Mouse (Mus musculus): ENCODE measurements around the gene Pspn. TPM values are rescaled to one million over a fixed set of nuclear protein-coding genes. Genes with fewer than 3 reads are reported as not detected.

Pspn gene
- not detected for total RNA-seq (2021)

- peak in 1 of 2 experiments; percentile 22 for DNase-seq
- intact Hi-C loops (cut with DNase I): loop anchor here (5.0 to 10.0 kb wide), 2 partner anchors 245 to 332 kb away; partner anchors contain the start of genes Gpr108 and Trip10
Observed at GRCm38 (mm10) chr17:56999968-57000609, at the start of gene Pspn. Gene Pspn, minus strand, starts transcription at chr17:57000018.

GRCm38 (mm10) chr17:57048816-57049215 lies 49.0 kb upstream of the Pspn start:
- intact Hi-C loops (cut with DNase I): no loop called here
- DNase-seq: no peak

- intact Hi-C loops (cut with DNase I): no loop called here
- DNase-seq: no peak
Observed at GRCm38 (mm10) chr17:57047406-57047805, 47.6 kb upstream of the Pspn start.

GRCm38 (mm10) chr17:57041554-57041953 lies 41.7 kb upstream of the Pspn start, which contains the start of gene Slc25a41:
Gene Slc25a41, minus strand, starts transcription at chr17:57041654.
- intact Hi-C loops (cut with DNase I): no loop called here
- DNase-seq: no peak

- DNase-seq: no peak
- intact Hi-C loops (cut with DNase I): no loop called here
Observed at GRCm38 (mm10) chr17:57038978-57039377, 39.2 kb upstream of the Pspn start.

- intact Hi-C loops (cut with DNase I): loop anchor here (2.0 kb wide), 1 partner anchor 28 kb away; no protein-coding TSS in a partner anchor
- no peak for DNase-seq
Observed at GRCm38 (mm10) chr17:57032854-57033253, 33.0 kb upstream of the Pspn start.

GRCm38 (mm10) chr17:57031661-57032420 lies 32.0 kb upstream of the Pspn start:
- intact Hi-C loops (cut with DNase I): loop anchor here (2.0 kb wide), 2 partner anchors 19 to 29 kb away; no protein-coding TSS in a partner anchor
- DNase-seq: peak; percentile 100

GRCm38 (mm10) chr17:57030931-57031660 lies 31.3 kb upstream of the Pspn start, which contains the start of gene Khsrp:
Gene Khsrp, minus strand, starts transcription at chr17:57031522.
- intact Hi-C loops (cut with DNase I): loop anchor here (2.0 kb wide), 1 partner anchor 18 kb away; no protein-coding TSS in a partner anchor
- peak; percentile 56 to 64 for DNase-seq

- intact Hi-C loops (cut with DNase I): loop anchor here (2.0 kb wide), 1 partner anchor 17 kb away; no protein-coding TSS in a partner anchor
- DNase-seq: peak in 1 of 2 experiments; percentile 27
Observed at GRCm38 (mm10) chr17:57029691-57030090, 29.9 kb upstream of the Pspn start.

GRCm38 (mm10) chr17:57027471-57027870 lies 27.7 kb upstream of the Pspn start:
- intact Hi-C loops (cut with DNase I): no loop called here
- no peak for DNase-seq

- DNase-seq: no peak
- intact Hi-C loops (cut with DNase I): no loop called here
Observed at GRCm38 (mm10) chr17:57020960-57021359, 21.1 kb upstream of the Pspn start.

- no peak for DNase-seq
- intact Hi-C loops (cut with DNase I): no loop called here
Observed at GRCm38 (mm10) chr17:57019693-57020092, 19.9 kb upstream of the Pspn start.

- intact Hi-C loops (cut with DNase I): loop anchor here (2.0 kb wide), 1 partner anchor 18 kb away; the partner anchor contains the start of gene Khsrp
Observed at GRCm38 (mm10) chr17:57012245-57012795, 12.5 kb upstream of the Pspn start.

GRCm38 (mm10) chr17:57011236-57012141 lies 11.7 kb upstream of the Pspn start, which contains the start of the genes Gtf2f1 and Gm17949:
Gene Gtf2f1, minus strand, starts transcription at chr17:57011288.
Gene Gm17949, plus strand, starts transcription at chr17:57011469.
- intact Hi-C loops (cut with DNase I): loop anchor here (2.0 kb wide), 1 partner anchor 19 kb away; the partner anchor contains the start of gene Khsrp
- peak; percentile 94 to 96 for DNase-seq

More at GRCm38 (mm10) chr17:57012245-57012795, 12.5 kb upstream of the Pspn start:
- no peak for DNase-seq

- no peak for DNase-seq
Observed at GRCm38 (mm10) chr17:57010911-57011235, 11.1 kb upstream of the Pspn start.

GRCm38 (mm10) chr17:57007137-57007905 lies 7.5 kb upstream of the Pspn start:
- intact Hi-C loops (cut with DNase I): no loop called here
- DNase-seq: peak in 1 of 2 experiments; percentile 32

More at GRCm38 (mm10) chr17:57010911-57011235, 11.1 kb upstream of the Pspn start:
- intact Hi-C loops (cut with DNase I): no loop called here

GRCm38 (mm10) chr17:57003994-57004393 lies 4.2 kb upstream of the Pspn start:
- intact Hi-C loops (cut with DNase I): loop anchor here (1.0 kb wide), 1 partner anchor 114 kb away; no protein-coding TSS in a partner anchor
- DNase-seq: no peak

GRCm38 (mm10) chr17:57001228-57001627 lies 1.4 kb upstream of the Pspn start:
- peak; percentile 32 to 37 for DNase-seq
- intact Hi-C loops (cut with DNase I): no loop called here
